Mouse (Mus musculus) heart, postnatal 36 days (tissue): ENCODE data around the gene Gm20388. TPM values are rescaled to one million over a fixed set of nuclear protein-coding genes. Genes with fewer than 3 reads are reported as not detected.

ENCODE experiments used
- DNase-seq, 2 experiments: peaks; one replicate each; pipeline ENCODE4 v3.0.0; 2021 to 2022
- intact Hi-C: fragments of 180-260 bp; cut with DNase I; formaldehyde crosslinking; loops from one replicate; pipeline ENCODE4 v1.15.1; 2025
- total RNA-seq, 2 experiments: library from RNA; stranded (reverse); gene quantifications; 2 replicates each; pipeline ENCODE4 v1.2.3; 2021

Gm20388 gene
- total RNA-seq, 2 experiments from 2014 or later, result 3.5 to 4.9 TPM

- no peak for DNase-seq
These were observed 640.5 kb downstream of the Gm20388 start for GRCm38 (mm10) chr8:120550937-120551676.

GRCm38 (mm10) chr8:120551677-120551980, 641.0 kb downstream of the Gm20388 start:
- intact Hi-C loops, result no loop called here
- DNase-seq, result no peak

More at GRCm38 (mm10) chr8:120550937-120551676, 640.5 kb downstream of the Gm20388 start:
- intact Hi-C loops, result no loop called here

- intact Hi-C loops, result no loop called here
- DNase-seq, result no peak
These were observed 641.9 kb downstream of the Gm20388 start for GRCm38 (mm10) chr8:120552509-120552908.

GRCm38 (mm10) chr8:120553441-120554123, 642.9 kb downstream of the Gm20388 start:
- intact Hi-C loops, result no loop called here
- DNase-seq, result no peak

DNA sequence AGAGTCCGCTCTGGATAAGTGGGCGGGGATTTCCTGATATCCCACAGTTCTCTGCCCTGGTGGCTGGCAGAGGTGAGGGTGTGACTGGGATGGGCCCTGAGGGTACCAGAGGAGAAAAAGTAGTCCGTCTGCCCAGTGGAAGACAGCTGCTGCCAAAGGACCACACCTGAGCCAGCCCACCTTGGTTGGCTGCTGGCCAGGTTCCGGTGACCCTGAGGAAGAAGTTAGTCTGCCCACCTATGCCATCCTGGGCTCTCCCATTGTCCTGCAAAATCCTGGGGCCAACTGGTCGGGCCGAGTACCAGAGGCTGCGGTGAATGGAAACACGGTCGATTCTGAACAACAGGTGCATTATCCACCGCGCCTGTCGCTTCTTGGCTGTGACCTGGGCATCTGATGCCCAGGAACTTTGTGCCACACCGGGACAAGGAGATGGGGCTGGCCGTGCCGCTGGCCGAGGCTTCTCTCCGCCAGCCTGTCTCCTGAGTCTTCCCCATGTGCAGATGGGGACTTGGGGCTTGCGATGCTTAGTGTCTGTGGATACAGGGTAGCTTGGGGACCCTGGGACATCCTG, 643.9 kb downstream of the Gm20388 start:
- DNase-seq, result no peak
- intact Hi-C loops, result no loop called here

GRCm38 (mm10) chr8:120556198-120556892, 645.7 kb downstream of the Gm20388 start:
- intact Hi-C loops, result no loop called here
- no peak for DNase-seq

DNA sequence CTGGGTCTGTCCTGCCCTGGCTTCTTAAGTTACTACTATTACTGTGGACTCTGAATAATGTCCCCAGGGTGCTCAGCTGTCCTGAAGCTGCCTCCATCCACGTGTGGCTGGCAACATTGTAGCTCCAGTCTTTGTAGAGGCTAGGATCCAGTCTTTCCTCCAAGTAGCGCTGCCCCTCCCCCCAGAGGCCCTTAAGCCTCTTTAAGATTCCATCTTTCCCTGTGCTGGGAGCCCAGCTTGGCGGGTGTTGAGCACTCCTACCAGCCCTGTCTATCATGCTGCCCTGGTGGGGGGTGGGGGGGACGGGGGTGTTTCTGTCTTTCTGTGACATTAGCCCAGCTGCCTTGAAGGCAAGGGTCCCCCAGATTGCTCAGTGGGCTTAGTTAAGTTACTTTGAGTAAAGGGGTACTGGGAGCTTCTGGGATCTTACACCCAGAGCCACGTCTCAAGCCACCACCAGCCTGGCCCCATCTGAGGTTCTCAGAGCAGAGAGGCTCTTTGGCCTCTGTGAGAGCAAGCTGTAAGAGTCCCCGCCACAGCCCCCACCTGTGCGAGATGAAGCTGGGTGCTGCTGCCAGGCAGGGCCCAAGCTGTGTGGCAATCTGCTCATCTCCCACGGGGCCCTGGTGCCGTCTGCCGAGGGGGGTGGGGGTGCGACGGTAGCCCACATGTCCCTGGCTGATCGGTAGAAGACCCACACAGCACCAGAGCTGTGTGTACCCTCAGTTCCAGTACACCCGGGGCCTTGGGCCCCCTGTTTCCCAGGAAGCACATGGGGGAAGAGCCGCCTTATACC, 646.7 kb downstream of the Gm20388 start:
- intact Hi-C loops, result no loop called here
- no peak for DNase-seq

GRCm38 (mm10) chr8:120558162-120558561, 647.5 kb downstream of the Gm20388 start:
- intact Hi-C loops, result no loop called here
- DNase-seq, result no peak

DNA sequence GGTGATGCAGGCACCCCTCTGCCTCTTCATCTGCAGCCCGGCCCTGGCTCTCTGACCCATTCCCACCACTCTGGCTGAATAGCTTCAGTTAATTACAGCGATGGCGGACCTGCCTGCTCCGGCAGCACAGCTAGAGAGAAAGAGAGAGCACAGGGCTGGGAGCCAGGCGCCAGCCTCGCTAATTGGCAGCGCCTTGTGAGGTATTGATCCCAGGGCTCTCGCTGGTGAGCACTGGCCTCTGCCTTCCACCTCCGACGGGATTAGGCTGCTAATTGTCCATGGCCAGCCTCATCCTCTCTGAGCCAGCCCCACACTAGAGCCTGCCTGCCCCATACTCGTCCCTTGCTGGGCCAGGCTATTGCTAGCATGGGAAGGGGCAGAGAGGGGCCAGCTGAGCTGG, 649.0 kb downstream of the Gm20388 start:
- DNase-seq, result no peak
- intact Hi-C loops, result no loop called here

GRCm38 (mm10) chr8:120560535-120560934, 649.9 kb downstream of the Gm20388 start:
- intact Hi-C loops, result no loop called here
- no peak for DNase-seq

GRCm38 (mm10) chr8:120561539-120562435, 651.1 kb downstream of the Gm20388 start:
- no peak for DNase-seq
- intact Hi-C loops, result loop anchor here (2.0 kb wide), 1 partner anchor 21 kb away; no protein-coding TSS in a partner anchor

GRCm38 (mm10) chr8:120562680-120563347, 652.2 kb downstream of the Gm20388 start:
- DNase-seq, result no peak
- intact Hi-C loops, result loop anchor here (2.0 kb wide), 1 partner anchor 22 kb away; no protein-coding TSS in a partner anchor

- intact Hi-C loops, result loop anchor here (2.0 kb wide), 1 partner anchor 23 kb away; no protein-coding TSS in a partner anchor
- no peak for DNase-seq
These were observed 652.7 kb downstream of the Gm20388 start for GRCm38 (mm10) chr8:120563348-120563724.

GRCm38 (mm10) chr8:120563851-120564837, 653.5 kb downstream of the Gm20388 start:
- intact Hi-C loops, result loop anchor here (2.0 kb wide), 1 partner anchor 23 kb away; no protein-coding TSS in a partner anchor
- DNase-seq, result peak; percentile 89 to 90

- no peak for DNase-seq
- intact Hi-C loops, result no loop called here
These were observed 654.6 kb downstream of the Gm20388 start for GRCm38 (mm10) chr8:120565151-120565711.

DNA sequence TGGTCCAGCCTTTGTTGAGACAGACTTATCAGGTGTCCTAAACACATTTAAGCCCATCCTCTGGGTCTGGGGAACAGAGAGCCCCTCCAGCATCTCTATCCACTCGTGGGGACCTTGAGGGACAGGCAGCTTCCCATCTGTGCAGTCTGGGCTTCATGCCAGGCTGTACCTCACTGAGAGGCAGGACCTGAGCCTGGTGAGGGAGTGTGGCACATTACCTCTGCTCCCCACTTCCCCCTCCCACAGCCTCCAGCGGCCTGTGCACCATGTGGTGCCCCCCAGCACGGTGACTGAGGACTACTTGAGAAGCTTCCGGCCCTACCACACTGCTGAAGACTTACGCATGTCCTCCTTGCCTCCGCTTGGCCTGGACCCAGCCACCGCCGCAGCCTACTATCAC, 656.0 kb downstream of the Gm20388 start:
- intact Hi-C loops, result no loop called here
- no peak for DNase-seq

GRCm38 (mm10) chr8:120567731-120568130, 657.1 kb downstream of the Gm20388 start:
- intact Hi-C loops, result no loop called here
- DNase-seq, result no peak
